Mouse (Mus musculus): ENCODE results near the gene Mybphl. TPM values are rescaled to one million over a fixed set of nuclear protein-coding genes. Genes with fewer than 3 reads are reported as not detected.

Gene Mybphl
- polyA plus RNA-seq, 1 experiment from 2014 or later = 0.13 TPM

- ATAC-seq (ENCODE audit: insufficient number of reproducible peaks, insufficient read depth, low FRiP score, low TSS enrichment) = no peak
- H3K4me3 ChIP-seq = no peak overlapping the region
- H3K9ac ChIP-seq = peak overlapping the region; percentile 36; the same call in 1 of the 2 replicates
- peaks cover 29% of the 10 kb centered on the region for H3K4me1 ChIP-seq
- peak overlapping the region; percentile 75; the same call in 1 of the 2 replicates for H3K27ac ChIP-seq
- peaks cover 31% of the 10 kb centered on the region for H3K36me3 ChIP-seq
- 53% methylated on average over 8 of the region's 8 CpGs for WGBS
- H3K27me3 ChIP-seq = peaks cover 17% of the 10 kb centered on the region
- H3K4me2 ChIP-seq (replicated peaks) = peak overlapping the region; percentile 33
- peaks cover 13% of the 10 kb centered on the region for H3K9me3 ChIP-seq
These were observed 47.0 kb downstream of the Mybphl start for GRCm38 (mm10) chr3:108411754-108412121.

DNA sequence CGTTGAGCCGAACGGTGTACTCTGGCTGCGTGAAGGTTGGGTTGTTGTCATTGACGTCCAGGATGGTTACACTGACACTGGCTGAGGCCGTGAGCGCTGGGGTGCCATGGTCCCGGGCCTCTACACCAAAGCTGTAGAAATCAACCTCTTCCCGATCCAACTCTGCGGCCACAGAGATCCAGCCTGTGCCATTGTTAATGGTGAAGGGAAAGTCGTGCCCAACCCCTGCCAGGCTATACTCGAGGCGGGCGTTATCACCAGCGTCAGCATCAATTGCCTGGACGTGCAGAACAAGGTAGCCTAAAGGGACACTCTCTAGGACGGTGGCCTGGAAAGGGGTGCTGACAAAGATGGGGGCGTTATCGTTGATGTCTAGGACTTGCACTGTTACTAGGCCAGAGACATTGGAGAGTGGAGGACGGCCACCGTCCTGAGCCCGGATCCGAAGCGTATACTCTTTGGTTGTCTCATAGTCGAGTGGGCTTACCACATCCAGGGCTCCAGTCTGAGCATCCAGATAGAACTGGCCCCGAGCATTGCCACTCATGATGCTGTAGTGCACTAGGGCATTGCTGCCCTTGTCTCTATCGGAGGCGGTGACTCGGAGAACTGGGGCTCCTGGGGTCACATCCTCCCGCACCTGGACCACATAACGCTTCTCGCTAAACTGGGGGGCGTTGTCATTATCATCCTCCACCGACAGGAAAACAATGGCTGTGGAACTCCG lies 49.1 kb downstream of the Mybphl start:
- no peak overlapping the region for H3K9ac ChIP-seq
- H3K36me3 ChIP-seq = peaks cover 30% of the 10 kb centered on the region
- H3K4me1 ChIP-seq = peaks cover 29% of the 10 kb centered on the region
- H3K4me3 ChIP-seq = no peak overlapping the region
- peaks cover 13% of the 10 kb centered on the region for H3K9me3 ChIP-seq
- 95% methylated on average over 35 of the region's 35 CpGs for WGBS
- peaks cover 21% of the 10 kb centered on the region for H3K27me3 ChIP-seq
- H3K4me2 ChIP-seq (replicated peaks) = no peak overlapping the region
- H3K27ac ChIP-seq = no peak overlapping the region
- ATAC-seq (ENCODE audit: insufficient number of reproducible peaks, insufficient read depth, low FRiP score, low TSS enrichment) = no peak

DNA sequence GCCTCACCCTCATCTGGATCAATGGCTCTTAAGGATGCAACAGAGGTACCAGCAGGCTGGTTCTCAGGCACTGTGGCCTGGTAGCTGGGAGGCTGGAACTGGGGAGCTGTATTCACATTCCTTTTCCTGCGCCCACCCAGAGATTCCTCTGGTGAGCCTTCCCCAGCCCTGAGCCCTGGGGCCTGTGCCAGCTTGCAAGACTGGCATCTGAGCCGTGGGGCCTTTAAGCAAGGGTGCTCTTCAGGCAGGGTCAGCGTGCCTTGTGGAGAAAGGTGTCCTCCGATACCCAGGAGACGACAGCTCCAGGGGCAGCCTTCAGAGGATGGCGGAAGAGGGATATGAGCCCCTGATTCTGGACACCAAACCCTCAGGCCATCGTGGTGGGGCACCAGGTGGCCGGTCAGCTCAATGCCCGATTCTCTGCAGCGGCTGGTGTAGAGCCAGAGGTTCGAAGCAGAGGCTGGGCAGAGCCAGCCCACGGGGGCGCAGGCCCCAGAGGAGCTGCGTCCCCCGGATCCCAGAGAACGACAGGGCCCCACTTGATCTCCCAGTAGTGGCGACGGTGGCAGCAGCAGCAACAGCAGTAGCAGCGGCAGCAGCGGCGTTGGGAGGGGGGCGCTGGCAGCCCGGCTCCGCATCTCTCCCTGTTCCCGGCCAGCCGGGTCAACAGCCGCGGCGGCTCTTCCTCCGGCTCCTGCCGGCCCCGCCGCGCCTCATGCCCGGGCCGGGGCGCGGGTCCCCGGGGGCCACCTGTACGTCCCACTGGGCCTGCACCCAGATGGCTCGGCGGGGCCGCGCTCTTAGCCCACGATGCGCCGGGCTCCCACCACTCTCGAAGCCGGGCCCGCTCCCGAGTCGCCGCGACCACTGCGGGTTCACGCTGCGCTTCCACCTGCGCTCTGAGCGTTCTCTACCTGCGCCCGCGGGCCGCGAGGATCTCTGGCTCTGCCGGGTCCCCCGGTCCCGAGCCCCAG lies 50.4 kb downstream of the Mybphl start, which contains the start of gene Celsr2:
Celsr2 (minus strand) TSS at position 696 of the 974 bp plus-strand sequence.
- peak within 1 kb of the TSS; percentile 99 for H3K4me2 ChIP-seq (replicated peaks)
- H3K9me3 ChIP-seq = peaks cover 13% of the 10 kb centered on the region
- peaks cover 27% of the 10 kb centered on the region for H3K36me3 ChIP-seq
- ATAC-seq (ENCODE audit: insufficient number of reproducible peaks, insufficient read depth, low FRiP score, low TSS enrichment) = 0 out of 2 replicates have a peak, but pooled peaks have one; percentile 6
- H3K9ac ChIP-seq = peak within 1 kb of the TSS; percentile 82
- H3K27me3 ChIP-seq = peaks cover 21% of the 10 kb centered on the region
- peak within 1 kb of the TSS; percentile 82 for H3K4me3 ChIP-seq
- H3K27ac ChIP-seq = peak within 1 kb of the TSS; percentile 63; the same call in 1 of the 2 replicates
- peaks cover 24% of the 10 kb centered on the region for H3K4me1 ChIP-seq
- 6% methylated on average over 67 of the region's 67 CpGs for WGBS

- H3K27ac ChIP-seq = peak overlapping the region; percentile 63; the same call in 1 of the 2 replicates
- peak; percentile 70 for ATAC-seq (ENCODE audit: insufficient number of reproducible peaks, insufficient read depth, low FRiP score, low TSS enrichment)
- H3K4me2 ChIP-seq (replicated peaks) = peak overlapping the region; percentile 99
- peaks cover 27% of the 10 kb centered on the region for H3K36me3 ChIP-seq
- peak overlapping the region; percentile 82 for H3K9ac ChIP-seq
- peaks cover 13% of the 10 kb centered on the region for H3K9me3 ChIP-seq
- peak overlapping the region; percentile 82 for H3K4me3 ChIP-seq
- under 1% methylated on average over 48 of the region's 48 CpGs for WGBS
- peaks cover 18% of the 10 kb centered on the region for H3K4me1 ChIP-seq
- peaks cover 21% of the 10 kb centered on the region for H3K27me3 ChIP-seq
These were observed 51.1 kb downstream of the Mybphl start for GRCm38 (mm10) chr3:108415831-108416223.

GRCm38 (mm10) chr3:108423006-108423405 lies 58.3 kb downstream of the Mybphl start:
- 38% methylated on average over 6 of the region's 6 CpGs for WGBS
- Histone ChIP-seq H3K4me1 (peaks cover 13% of the 10 kb centered on the region), H3K9ac (no peak overlapping the region), H3K27me3 (no peaks in the 10 kb centered on the region), H3K4me2 (replicated peaks) (no peak overlapping the region), H3K4me3 (no peak overlapping the region), H3K9me3 (no peaks in the 10 kb centered on the region), H3K27ac (no peak overlapping the region), H3K36me3 (peaks cover 32% of the 10 kb centered on the region)
- no peak for ATAC-seq (ENCODE audit: insufficient number of reproducible peaks, insufficient read depth, low FRiP score, low TSS enrichment)

- H3K4me3 ChIP-seq = no peak overlapping the region
- peak; percentile 70 for ATAC-seq (ENCODE audit: insufficient number of reproducible peaks, insufficient read depth, low FRiP score, low TSS enrichment)
- H3K9me3 ChIP-seq = no peaks in the 10 kb centered on the region
- H3K9ac ChIP-seq = 0 out of 2 replicates have a peak overlapping the region, but pooled peaks have one; percentile 42
- no peaks in the 10 kb centered on the region for H3K27me3 ChIP-seq
- WGBS = 21% methylated on average over 11 of the region's 11 CpGs
- peaks cover 13% of the 10 kb centered on the region for H3K4me1 ChIP-seq
- H3K27ac ChIP-seq = peak overlapping the region; percentile 37; the same call in 1 of the 2 replicates
- peaks cover 43% of the 10 kb centered on the region for H3K36me3 ChIP-seq
- peak overlapping the region; percentile 35 for H3K4me2 ChIP-seq (replicated peaks)
These were observed 59.4 kb downstream of the Mybphl start for GRCm38 (mm10) chr3:108423844-108424801.

- no peak overlapping the region for H3K4me2 ChIP-seq (replicated peaks)
- H3K4me1 ChIP-seq = peaks cover 13% of the 10 kb centered on the region
- H3K9me3 ChIP-seq = no peaks in the 10 kb centered on the region
- ATAC-seq (ENCODE audit: insufficient number of reproducible peaks, insufficient read depth, low FRiP score, low TSS enrichment) = no peak
- WGBS = 68% methylated on average over 7 of the region's 7 CpGs
- peaks cover 52% of the 10 kb centered on the region for H3K36me3 ChIP-seq
- H3K27ac ChIP-seq = 0 out of 2 replicates have a peak overlapping the region, but pooled peaks have one; percentile 23
- H3K9ac ChIP-seq = no peak overlapping the region
- H3K27me3 ChIP-seq = no peaks in the 10 kb centered on the region
- no peak overlapping the region for H3K4me3 ChIP-seq
These were observed 60.4 kb downstream of the Mybphl start for GRCm38 (mm10) chr3:108424944-108425623.

DNA sequence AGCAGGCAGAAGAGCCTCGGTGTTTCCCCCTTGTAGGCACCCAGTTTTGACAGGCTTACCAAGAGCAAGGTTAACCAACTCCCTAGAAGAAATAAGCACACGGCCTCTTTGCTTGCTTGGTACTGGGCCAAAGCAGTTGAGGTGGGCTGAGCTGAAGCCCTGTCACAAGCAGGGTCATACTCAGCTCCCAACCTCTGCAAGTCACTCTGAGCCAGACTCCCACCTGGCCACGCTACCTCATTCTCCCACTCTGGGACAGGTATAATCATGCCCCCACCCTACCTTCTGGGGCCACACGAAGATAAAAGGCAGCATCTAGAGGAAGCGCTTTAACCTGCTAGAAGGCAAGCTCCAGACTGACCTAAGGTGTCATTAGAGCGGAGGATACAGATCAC lies 60.9 kb downstream of the Mybphl start:
- H3K27ac ChIP-seq = 0 out of 2 replicates have a peak overlapping the region, but pooled peaks have one; percentile 23
- no peak overlapping the region for H3K9ac ChIP-seq
- no peak for ATAC-seq (ENCODE audit: insufficient number of reproducible peaks, insufficient read depth, low FRiP score, low TSS enrichment)
- peaks cover 55% of the 10 kb centered on the region for H3K36me3 ChIP-seq
- no peak overlapping the region for H3K4me2 ChIP-seq (replicated peaks)
- no peaks in the 10 kb centered on the region for H3K27me3 ChIP-seq
- H3K9me3 ChIP-seq = no peaks in the 10 kb centered on the region
- peaks cover 13% of the 10 kb centered on the region for H3K4me1 ChIP-seq
- H3K4me3 ChIP-seq = no peak overlapping the region
- 86% methylated on average over 6 of the region's 6 CpGs for WGBS

All from embryonic facial prominence, embryonic 12.5 days (tissue).